Mouse (Mus musculus) frontal cortex, postnatal 36 days (tissue): ENCODE measurements at regions not wholly inside any gene's neighbourhood (a gene's known extent, or its start where the extent isn't known, plus 50 kb on each side); places are given as distances from the start of the nearest gene placed in this dataset.
"Not testable (repeated sequence)": the region's sequence is repeated elsewhere in the genome, so short reads cannot be mapped to it uniquely, and the experiment has no call there.

Experiments
- DNase-seq, 2 experiments: peaks; one replicate each; pipeline ENCODE4 v3.0.0; 2022; ENCODE audit warnings: low spot score in 2 of 2

DNA sequence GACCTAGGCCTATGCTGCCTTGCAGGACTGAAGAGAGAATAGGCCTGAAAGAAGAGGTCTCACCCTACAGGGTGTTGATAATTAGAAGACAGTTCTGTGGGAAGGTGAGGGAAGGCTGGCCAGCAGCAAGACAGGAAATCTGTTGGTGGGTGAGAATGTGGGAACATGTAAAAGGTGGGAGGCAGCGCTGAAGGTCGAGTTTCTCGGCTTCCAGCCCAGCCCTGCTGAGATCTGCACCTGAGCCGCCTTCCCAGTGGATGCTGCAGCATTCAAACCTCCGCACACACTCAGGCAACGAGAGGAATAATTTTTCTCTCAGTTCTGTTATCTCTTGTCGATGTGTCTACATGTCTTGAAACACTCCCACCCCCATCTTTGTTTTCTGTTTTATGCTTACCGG lies 89.9 kb upstream of the Atp1b1 start:
- DNase-seq: peak; percentile 21 to 44

DNA sequence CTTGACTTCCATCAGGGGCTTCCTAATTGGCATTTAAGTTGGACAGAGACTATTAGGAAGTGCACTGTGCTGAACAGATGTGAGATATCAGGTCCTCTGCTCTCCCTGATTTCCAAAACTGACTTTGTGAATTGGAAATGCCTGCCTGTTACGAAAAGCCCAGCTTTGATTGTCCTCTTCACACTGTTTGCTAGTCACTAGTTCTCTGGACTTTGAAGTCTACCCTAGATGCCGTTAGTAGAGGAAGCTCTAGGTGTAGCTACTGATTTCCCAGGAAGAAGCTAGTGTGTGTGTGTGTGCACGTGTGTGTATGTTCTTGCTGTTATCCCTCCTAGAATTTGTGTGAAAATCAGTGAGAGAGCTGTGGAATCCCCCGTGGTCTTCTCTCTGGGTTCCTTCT lies 87.7 kb upstream of the Atp1b1 start:
- no peak for DNase-seq

DNA sequence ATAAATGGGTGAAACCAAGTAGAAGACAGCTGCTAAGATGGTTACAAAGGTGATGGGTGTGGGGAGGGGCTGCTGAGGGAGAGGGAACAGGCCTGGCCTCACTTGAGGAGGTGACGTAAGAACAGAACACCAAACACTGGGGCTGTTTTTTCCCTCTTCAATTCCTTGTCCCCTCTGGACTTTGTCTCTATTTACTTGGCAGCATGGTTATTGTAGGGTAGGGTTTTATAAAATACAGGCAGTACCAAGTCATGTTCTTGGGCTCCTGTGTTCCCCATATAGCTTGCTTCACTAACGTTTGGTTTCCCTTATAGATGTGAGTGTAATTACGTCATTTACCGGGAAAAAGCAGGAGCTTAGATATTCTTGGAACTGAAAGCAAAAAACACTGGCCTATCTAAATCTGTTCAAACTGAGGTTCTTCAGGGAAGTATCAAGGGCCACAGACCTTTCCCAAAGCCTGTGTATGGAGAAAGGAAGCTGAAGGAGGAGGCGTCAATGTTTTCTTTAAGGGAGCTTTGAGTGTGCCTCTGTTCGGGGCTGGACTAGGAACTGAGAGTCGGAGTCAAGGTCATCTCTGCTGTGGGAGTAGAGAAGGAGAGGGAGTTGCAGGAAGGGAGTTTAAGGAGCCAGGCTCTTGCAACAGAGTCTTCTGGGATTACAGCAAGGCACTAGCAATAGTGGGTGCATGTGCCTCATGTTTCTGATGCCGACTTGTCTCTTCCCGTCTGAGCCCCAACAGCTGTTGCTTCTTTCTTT lies 85.1 kb upstream of the Atp1b1 start:
- DNase-seq: no peak

DNA sequence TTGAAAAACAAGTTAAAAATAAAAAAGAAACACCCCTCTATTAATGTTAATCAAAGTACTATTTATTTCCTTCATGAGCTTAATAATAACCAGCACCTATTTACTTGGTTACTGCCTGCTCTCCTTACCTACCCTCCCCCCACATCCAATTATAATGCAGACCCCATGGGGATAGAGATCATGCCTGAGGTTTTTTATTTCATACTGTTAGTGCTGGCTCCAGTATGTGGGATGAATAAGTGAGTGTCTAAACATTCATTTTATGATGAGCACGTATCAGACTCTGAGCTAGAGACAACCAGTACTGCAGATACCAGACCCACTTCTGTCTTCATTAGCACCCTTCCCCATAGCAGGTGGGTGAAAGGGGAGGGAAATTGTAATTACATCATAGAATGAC lies 83.6 kb upstream of the Atp1b1 start:
- DNase-seq: no peak

DNA sequence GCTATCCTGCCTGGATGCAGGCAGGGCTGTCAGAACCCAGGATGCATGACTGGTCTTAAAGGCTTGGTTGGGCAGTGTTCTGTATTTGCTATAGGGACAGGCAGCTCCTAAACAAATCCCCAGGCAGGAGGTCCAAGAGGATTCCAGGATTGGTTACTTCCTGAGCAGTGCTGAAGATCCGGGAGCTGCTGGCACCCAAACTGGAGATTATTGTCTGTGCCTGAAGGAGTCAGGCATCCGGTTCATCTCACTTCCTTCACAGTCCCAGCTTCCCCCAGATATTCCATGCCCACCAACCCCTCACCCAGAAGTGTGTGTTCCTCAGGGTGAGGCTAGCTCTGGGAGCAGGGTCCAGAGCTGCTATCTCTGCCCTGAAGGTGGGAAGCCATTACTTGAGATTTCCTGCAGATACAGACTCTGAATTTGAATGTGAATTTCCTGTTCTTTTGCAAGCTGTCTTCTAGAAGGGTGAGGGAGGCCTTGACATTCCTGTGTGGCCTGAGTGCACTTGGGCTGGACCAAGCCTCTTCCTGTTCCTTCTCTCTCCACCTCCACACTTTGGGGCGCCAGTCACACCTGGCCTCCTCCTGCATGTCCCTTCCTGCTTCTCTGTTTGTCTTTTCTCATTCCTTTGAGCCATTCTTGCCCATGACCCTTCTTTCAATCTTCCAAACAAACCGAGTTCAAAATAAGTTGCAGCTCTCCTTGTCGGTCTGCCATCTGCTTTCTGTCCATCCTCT lies 80.3 kb upstream of the Atp1b1 start:
- DNase-seq: no peak

DNA sequence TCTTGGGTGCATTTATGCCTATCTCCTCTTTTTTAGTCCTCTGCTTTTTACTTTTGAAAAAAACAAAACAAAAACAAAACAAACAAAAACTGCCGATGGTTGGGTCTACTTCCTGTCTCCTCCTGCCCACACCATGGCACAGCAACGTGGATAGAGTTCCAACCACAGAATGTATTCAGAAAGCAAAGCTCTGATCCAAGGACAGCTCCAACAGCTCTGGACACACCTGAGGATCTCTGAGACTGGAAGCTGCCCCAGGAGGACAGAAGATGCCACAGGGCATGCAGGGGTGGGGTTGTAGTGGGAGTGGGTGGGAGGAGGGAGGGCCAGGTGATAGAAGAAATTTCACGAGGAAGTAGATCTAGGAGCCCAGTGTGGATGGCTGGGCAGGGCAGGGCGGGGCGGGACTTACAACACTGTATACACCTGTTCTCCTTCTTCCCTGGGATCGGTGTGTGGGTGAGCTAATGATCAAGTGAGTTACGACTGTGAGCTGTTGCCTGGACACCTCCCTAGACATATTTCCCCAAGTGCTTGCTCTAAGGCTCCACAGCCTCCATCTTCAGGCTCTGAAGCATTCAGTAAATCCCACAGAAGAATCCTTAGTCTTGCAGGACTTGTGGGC lies 79.3 kb upstream of the Atp1b1 start:
- no peak for DNase-seq

- no peak for DNase-seq
Measured at GRCm38 (mm10) chr1:164532196-164532595, 74.0 kb upstream of the Atp1b1 start.

- no peak for DNase-seq
Measured at GRCm38 (mm10) chr1:164531741-164532140, 73.6 kb upstream of the Atp1b1 start.

GRCm38 (mm10) chr1:164526748-164527147 lies 68.6 kb upstream of the Atp1b1 start:
- DNase-seq: no peak

DNA sequence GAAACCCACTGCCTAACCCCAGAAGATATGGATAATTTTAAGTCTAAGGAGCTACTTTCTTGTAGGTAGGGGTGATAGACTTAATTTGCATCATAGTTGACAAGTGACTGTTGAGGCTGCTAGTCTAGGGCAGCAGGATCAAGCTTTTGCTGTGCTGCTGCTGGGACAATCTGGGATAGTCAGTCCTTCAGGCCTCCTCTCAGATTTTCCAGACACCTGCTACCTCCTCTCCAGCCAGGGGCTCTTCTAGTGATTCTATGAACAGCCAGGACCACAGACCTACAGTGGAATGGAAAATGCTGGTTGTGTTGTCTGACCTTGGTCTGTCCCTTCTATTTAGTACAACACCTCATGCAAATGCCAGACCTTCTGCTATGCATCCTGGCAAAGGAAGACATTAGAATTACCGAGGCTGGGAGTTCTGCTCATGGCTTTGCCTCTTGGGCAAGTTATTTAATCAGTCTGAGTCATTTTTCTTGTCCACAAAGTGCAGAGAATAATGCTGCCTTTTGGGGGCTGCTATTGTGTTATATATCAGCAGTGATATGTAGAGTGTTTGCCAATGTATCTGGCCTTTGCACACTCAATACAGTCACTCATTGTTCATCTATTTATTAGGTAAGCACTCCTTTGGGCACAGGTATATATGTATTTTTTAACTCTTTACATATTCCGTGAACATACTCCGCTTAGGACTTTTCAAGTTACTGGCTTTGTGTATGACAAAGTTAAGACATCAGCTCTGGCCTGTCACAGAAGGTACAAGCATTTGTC lies 64.4 kb upstream of the Atp1b1 start:
- DNase-seq: no peak

GRCm38 (mm10) chr1:164521371-164522130 lies 63.4 kb upstream of the Atp1b1 start:
- DNase-seq: no peak

DNA sequence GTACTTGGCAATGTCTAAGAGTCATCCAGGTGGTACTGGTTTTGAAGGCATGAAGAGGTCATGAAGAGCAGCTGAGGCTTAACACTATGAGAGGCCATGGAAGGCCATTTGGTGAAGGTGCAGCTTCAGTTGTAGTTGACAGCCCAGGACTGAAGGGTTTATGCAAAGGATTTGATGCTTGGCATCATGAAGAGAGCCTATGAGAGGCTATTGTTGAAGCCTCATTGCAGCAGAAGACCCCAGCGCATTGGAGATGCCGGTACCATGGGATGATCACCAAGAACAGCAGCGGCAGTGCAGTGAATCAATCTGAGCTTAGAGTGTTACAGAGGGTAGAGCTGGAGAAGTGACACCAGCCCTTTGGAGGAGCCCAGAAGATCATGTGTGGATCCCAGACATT lies 60.7 kb upstream of the Atp1b1 start:
- DNase-seq: no peak

GRCm38 (mm10) chr1:164518308-164518707 lies 60.2 kb upstream of the Atp1b1 start:
- DNase-seq: no peak

GRCm38 (mm10) chr1:164517362-164517761 lies 59.2 kb upstream of the Atp1b1 start:
- not testable (repeated sequence) for DNase-seq

GRCm38 (mm10) chr1:164511628-164512385 lies 53.7 kb upstream of the Atp1b1 start:
- no peak for DNase-seq

GRCm38 (mm10) chr1:164509226-164509625 lies 51.1 kb upstream of the Atp1b1 start:
- no peak for DNase-seq

- no peak for DNase-seq
Measured at GRCm38 (mm10) chr1:164508556-164508955, 50.4 kb upstream of the Atp1b1 start.

DNA sequence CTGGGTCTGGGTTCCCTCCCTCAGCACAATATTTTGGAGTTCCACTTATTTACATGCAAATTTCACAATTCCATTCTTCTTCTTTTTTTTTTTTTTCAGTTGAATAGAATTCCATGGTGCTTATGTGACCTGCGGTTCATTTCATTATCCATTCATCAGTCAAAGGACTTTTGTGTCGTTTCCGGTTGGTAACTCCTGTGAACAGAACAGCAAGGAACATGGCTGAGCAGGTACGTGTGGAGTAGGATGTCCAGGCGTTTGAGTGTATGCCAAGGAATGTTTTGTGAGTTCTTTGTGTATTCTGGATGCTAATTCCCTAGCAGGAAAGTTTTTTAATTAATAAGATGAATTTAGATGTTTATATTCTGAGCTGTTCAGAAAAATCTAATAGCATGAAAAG lies 50.0 kb upstream of the Atp1b1 start:
- no peak for DNase-seq
